Comparison of ENCODE assay signal across 10 mouse cellular contexts in genomic region chr5:139358653-139359052, GRCm38 (mm10). TPM values are rescaled to one million over a fixed set of nuclear protein-coding genes. Genes with fewer than 3 reads are reported as not detected.
DNase-seq lines count a peak whose midpoint lies in the region; ATAC-seq and TF ChIP-seq lines count a peak whose summit lies in the region.
"Had no signal": no experiment of that assay in that cellular context is flagged by ENCODE, and none has a peak within 500 bp of the region (broad histone marks: within the 10 kb centered on the region; RNA-seq: fewer than 3 reads in every experiment).

No protein-coding gene starts in this region.

- peak; percentile 64 for DNase-seq in CD4-positive, CD25-positive, alpha-beta regulatory T cell, adult 2 months (ENCODE audit: low read depth, low spot score)
- DNase-seq in left cerebral cortex, adult 2 months (ENCODE audit: extremely low spot score in 1 of 2, low spot score in 2 of 2), result no peak
- no peak for DNase-seq in left cerebral cortex, postnatal 36 days (ENCODE audit: low spot score in 2 of 2)
- peak; percentile 63 for DNase-seq in kidney, postnatal 0 days (ENCODE audit: low spot score)
- DNase-seq in urinary bladder, postnatal 4 days (ENCODE audit: low spot score in 2 of 2), result no peak

- H3K9ac ChIP-seq in kidney, postnatal 0 days (ENCODE audit: low read depth, low read length), result no peak overlapping the region
- H3K9ac ChIP-seq in stomach, embryonic 16.5 days (ENCODE audit: low read length), result no peak overlapping the region

- no peak overlapping the region for H3K4me3 ChIP-seq in left cerebral cortex, adult 2 months
- no peak overlapping the region for H3K4me3 ChIP-seq in kidney, postnatal 0 days (replicated peaks; ENCODE audit: low read depth, low read length)
- no peak overlapping the region for H3K4me3 ChIP-seq in stomach, embryonic 16.5 days (replicated peaks; ENCODE audit: low read length)
- H3K4me3 ChIP-seq: myocyte had no signal

- peak; percentile 63 for TF ChIP-seq CTCF in left cerebral cortex, adult 2 months (IDR thresholded peaks at IDR 0.05)
- TF ChIP-seq CTCF in kidney, postnatal 0 days (IDR thresholded peaks at IDR 0.05; ENCODE audit: low read depth), result peak; percentile 77

- H3K27ac ChIP-seq in left cerebral cortex, adult 2 months, result no peak overlapping the region
- no peak overlapping the region for H3K27ac ChIP-seq in kidney, postnatal 0 days
- H3K27ac ChIP-seq in stomach, embryonic 16.5 days (ENCODE audit: low read length), result no peak overlapping the region

- intact Hi-C loops in left cerebral cortex, adult 2 months (cut with DNase I), result loop anchor here (5.0 to 10.0 kb wide), 2 partner anchors 309 to 514 kb away; no protein-coding TSS in a partner anchor
- intact Hi-C loops in left cerebral cortex, postnatal 36 days (cut with DNase I), result no loop called here

- H3K27me3 ChIP-seq in kidney, postnatal 0 days (ENCODE audit: insufficient read depth, low read length), result no peaks in the 10 kb centered on the region
- no peaks in the 10 kb centered on the region for H3K27me3 ChIP-seq in stomach, embryonic 16.5 days (ENCODE audit: control insufficient read depth, insufficient read depth, low read length)

- ATAC-seq in CD4-positive, CD25-positive, alpha-beta regulatory T cell, adult 4 months, result no peak
- ATAC-seq in common myeloid progenitor, adult 5-6 weeks (replicated peaks; ENCODE audit: low read depth, poor library complexity, severe bottlenecking), result peak; percentile 72
- no peak; the same call in 1 of the 2 replicates for ATAC-seq in kidney, postnatal 0 days (replicated peaks; ENCODE audit: low FRiP score, low read depth)
- 0 out of 2 replicates have a peak, but pooled peaks have one; percentile 25 for ATAC-seq in stomach, embryonic 16.5 days (ENCODE audit: insufficient read depth, low FRiP score)

- H3K4me1 ChIP-seq in kidney, postnatal 0 days (replicated peaks; ENCODE audit: insufficient read depth, low read length), result no peaks in the 10 kb centered on the region
- 0 out of 2 replicates have a peak, but pooled peaks cover 5% of the 10 kb centered on the region for H3K4me1 ChIP-seq in stomach, embryonic 16.5 days (ENCODE audit: control insufficient read depth, insufficient read depth, low read length)

- no peaks in the 10 kb centered on the region for H3K36me3 ChIP-seq in kidney, postnatal 0 days (ENCODE audit: insufficient read depth, low read length)
- no peaks in the 10 kb centered on the region for H3K36me3 ChIP-seq in stomach, embryonic 16.5 days (ENCODE audit: control insufficient read depth, insufficient read depth, low read length)

- no peaks in the 10 kb centered on the region for H3K9me3 ChIP-seq in kidney, postnatal 0 days (replicated peaks; ENCODE audit: low read length)
- H3K9me3 ChIP-seq in stomach, embryonic 16.5 days (replicated peaks; ENCODE audit: control insufficient read depth, low read length), result no peaks in the 10 kb centered on the region

- WGBS in kidney, postnatal 0 days, result 71% methylated on average over 2 of the region's 2 CpGs
- WGBS in stomach, embryonic 16.5 days, result 82% methylated on average over 2 of the region's 2 CpGs

- no peak overlapping the region for H3K4me2 ChIP-seq in kidney, postnatal 0 days (ENCODE audit: low read length)
- H3K4me2 ChIP-seq in stomach, embryonic 16.5 days (ENCODE audit: low read depth, low read length), result no peak overlapping the region

RNA-seq across cellular contexts. Expression of gene Cyp2w1, which starts 6.2 kb away (rescaled TPM):
- polyA plus RNA-seq in CD4-positive, CD25-positive, alpha-beta regulatory T cell, adult 4 months (2017; shearing (Covaris generic)), result not detected
- total RNA-seq in left cerebral cortex, adult 2 months (2021), result not detected
- total RNA-seq in left cerebral cortex, postnatal 36 days (2021), result not detected
- not detected in 2 replicates for total RNA-seq in common myeloid progenitor, adult 5-6 weeks (2017)
- polyA plus RNA-seq in kidney, postnatal 0 days (2015; fragmentation: Nextera tagmentation; extraction: Ambion mirVana), result not detected in 2 replicates
- polyA plus RNA-seq in stomach, embryonic 16.5 days (2015; fragmentation: Nextera tagmentation; extraction: Ambion mirVana), result 11.4 and 11.5 TPM in 2 replicates
- polyA plus RNA-seq: gonadal fat pad, adult 2 months; myocyte had no signal

RNA-seq across cellular contexts. Expression of gene Cox19, which starts 7.4 kb away (rescaled TPM):
- 10 to 100 TPM; 49.9 to 52.2 TPM for polyA plus RNA-seq in CD4-positive, CD25-positive, alpha-beta regulatory T cell, adult 4 months (2017; shearing (Covaris generic))
- 10 to 100 TPM; 67.6 to 69.4 TPM for total RNA-seq in left cerebral cortex, adult 2 months (2021)
- 10 to 100 TPM; 65.7 to 74.4 TPM for total RNA-seq in left cerebral cortex, postnatal 36 days (2021)
- 10.9 and 17.8 TPM in 2 replicates for total RNA-seq in common myeloid progenitor, adult 5-6 weeks (2017)
- 116 TPM in 2 replicates for polyA plus RNA-seq in kidney, postnatal 0 days (2015; fragmentation: Nextera tagmentation; extraction: Ambion mirVana)
- 107 and 114 TPM in 2 replicates for polyA plus RNA-seq in stomach, embryonic 16.5 days (2015; fragmentation: Nextera tagmentation; extraction: Ambion mirVana)

RNA-seq across cellular contexts. Expression of gene Gpr146, which starts 18.8 kb away (rescaled TPM):
- 10 to 100 TPM in 1 of 2 experiments, 1 to 10 TPM in 1; 8.1 to 11.3 TPM for polyA plus RNA-seq in CD4-positive, CD25-positive, alpha-beta regulatory T cell, adult 4 months (2017; shearing (Covaris generic))
- total RNA-seq in left cerebral cortex, adult 2 months (2021), result 10 to 100 TPM; 12.5 to 13.9 TPM
- total RNA-seq in left cerebral cortex, postnatal 36 days (2021), result 10 to 100 TPM; 13.5 to 14.0 TPM
- 4.9 and 5.4 TPM in 2 replicates for total RNA-seq in common myeloid progenitor, adult 5-6 weeks (2017)
- polyA plus RNA-seq in kidney, postnatal 0 days (2015; fragmentation: Nextera tagmentation; extraction: Ambion mirVana), result 7.6 and 7.8 TPM in 2 replicates
- polyA plus RNA-seq in stomach, embryonic 16.5 days (2015; fragmentation: Nextera tagmentation; extraction: Ambion mirVana), result 3.1 and 4.2 TPM in 2 replicates

RNA-seq across cellular contexts. Expression of gene Adap1, which starts 33.2 kb away (rescaled TPM):
- 1 to 10 TPM; 4.8 to 6.0 TPM for polyA plus RNA-seq in CD4-positive, CD25-positive, alpha-beta regulatory T cell, adult 4 months (2017; shearing (Covaris generic))
- 100 to 1,000 TPM; 242 to 256 TPM for total RNA-seq in left cerebral cortex, adult 2 months (2021)
- total RNA-seq in left cerebral cortex, postnatal 36 days (2021), result 100 to 1,000 TPM; 260 to 316 TPM
- 15.8 and 25.8 TPM in 2 replicates for total RNA-seq in common myeloid progenitor, adult 5-6 weeks (2017)
- polyA plus RNA-seq in kidney, postnatal 0 days (2015; fragmentation: Nextera tagmentation; extraction: Ambion mirVana), result 6.5 and 6.9 TPM in 2 replicates
- polyA plus RNA-seq in stomach, embryonic 16.5 days (2015; fragmentation: Nextera tagmentation; extraction: Ambion mirVana), result 2.4 and 2.6 TPM in 2 replicates

RNA-seq across cellular contexts. Expression of gene C130050O18Rik, which starts 46.4 kb away (rescaled TPM):
- not detected for polyA plus RNA-seq in CD4-positive, CD25-positive, alpha-beta regulatory T cell, adult 4 months (2017; shearing (Covaris generic))
- total RNA-seq in left cerebral cortex, adult 2 months (2021), result under 1 TPM; 0.29 to 0.63 TPM
- under 1 TPM in 1 of 2 experiments, not detected in 1; 0.27 TPM for total RNA-seq in left cerebral cortex, postnatal 36 days (2021)
- 0.53 and 1.6 TPM in 2 replicates for total RNA-seq in common myeloid progenitor, adult 5-6 weeks (2017)
- polyA plus RNA-seq in kidney, postnatal 0 days (2015; fragmentation: Nextera tagmentation; extraction: Ambion mirVana), result 1.2 and 1.5 TPM in 2 replicates
- 0.80 and 1.2 TPM in 2 replicates for polyA plus RNA-seq in stomach, embryonic 16.5 days (2015; fragmentation: Nextera tagmentation; extraction: Ambion mirVana)

Comparison
In these comparisons a context has a peak if more than half of its experiments do, and no peak if none do; other contexts are left out.
1. DNase-seq: peak in CD4-positive, CD25-positive, alpha-beta regulatory T cell, adult 2 months (single experiment) and kidney, postnatal 0 days (single experiment); none in left cerebral cortex, adult 2 months (0 of 2), left cerebral cortex, postnatal 36 days (0 of 2) and urinary bladder, postnatal 4 days (0 of 2).
2. ATAC-seq: peak in common myeloid progenitor, adult 5-6 weeks (single experiment) and stomach, embryonic 16.5 days (single experiment); none in CD4-positive, CD25-positive, alpha-beta regulatory T cell, adult 4 months (single experiment) and kidney, postnatal 0 days (single experiment).